In genomic region chr5:144289769-144290440, GRCm38 (mm10) we compare ENCODE assay signal across 11 mouse cellular contexts. TPM values are rescaled to one million over a fixed set of nuclear protein-coding genes. Genes with fewer than 3 reads are reported as not detected.
A peak's percentile ranks its signal among the peaks of the same experiment; 100 is the strongest.
DNase-seq lines count a peak whose midpoint lies in the region; ATAC-seq lines count a peak whose summit lies in the region.
"Had no signal": no experiment of that assay in that cellular context is flagged by ENCODE, and none has a peak within 500 bp of the region (broad histone marks: within the 10 kb centered on the region; RNA-seq: fewer than 3 reads in every experiment).

No protein-coding gene starts in this region.

- DNase-seq in layer of hippocampus, adult 9-11 months: peak; percentile 53
- DNase-seq in layer of hippocampus, postnatal 25 days (ENCODE audit: extremely low spot score in 1 of 2, low spot score in 1 of 2): no peak
- peak; percentile 56 for DNase-seq in NIH3T3 (ENCODE audit: low read depth)
- DNase-seq in lung, postnatal 36 days: peak; percentile 51
- DNase-seq in gastrocnemius, postnatal 4 days (ENCODE audit: low spot score in 2 of 2): no peak
- DNase-seq in thymus, postnatal 0 days (ENCODE audit: low spot score): no peak
- DNase-seq in natural killer cell, adult 2 months (ENCODE audit: low spot score in 2 of 2): no peak
- DNase-seq: adrenal gland, adult 2 months; cerebellum, adult 9-10 months had no signal

- 0 out of 2 replicates have a peak, but pooled peaks have one; percentile 20 for ATAC-seq in granulocyte monocyte progenitor cell, adult 5-6 weeks (replicated peaks; ENCODE audit: poor library complexity, severe bottlenecking)
- ATAC-seq: forebrain, embryonic 13.5 days had no signal

RNA-seq across cellular contexts. Expression of gene Bri3, which starts 45.7 kb away (rescaled TPM):
- total RNA-seq in layer of hippocampus, postnatal 25 days (2021): 10 to 100 TPM; 69.3 to 70.2 TPM
- 29.1 and 56.1 TPM in 2 replicates for total RNA-seq in granulocyte monocyte progenitor cell, adult 5-6 weeks (2014; fragmentation: Nextera tagmentation)
- total RNA-seq in granulocyte monocyte progenitor cell, adult 5-6 weeks (2017): 12.2 and 20.2 TPM in 2 replicates
- total RNA-seq in gastrocnemius, postnatal 4 days (2021): 10 to 100 TPM; 59.4 to 62.4 TPM
- 83.1 and 87.9 TPM in 2 replicates for polyA plus RNA-seq in thymus, postnatal 0 days (2015; fragmentation: Nextera tagmentation; extraction: Ambion mirVana)

Comparison
In these comparisons a context has a peak if more than half of its experiments do, and no peak if none do; other contexts are left out.
1. DNase-seq: peak in layer of hippocampus, adult 9-11 months (single experiment), NIH3T3 (single experiment) and lung, postnatal 36 days (single experiment); none in layer of hippocampus, postnatal 25 days (0 of 2), gastrocnemius, postnatal 4 days (0 of 2), thymus, postnatal 0 days (single experiment) and natural killer cell, adult 2 months (0 of 2).